8 mouse cellular contexts compared by ENCODE assay signal in genomic region chr5:121849478-121850349, GRCm38 (mm10). TPM values are rescaled to one million over a fixed set of nuclear protein-coding genes. Genes with fewer than 3 reads are reported as not detected.
A peak's percentile ranks its signal among the peaks of the same experiment; 100 is the strongest.
DNase-seq lines count a peak whose midpoint lies in the region; ATAC-seq lines count a peak whose summit lies in the region.

No protein-coding gene starts in this region.

- peak overlapping the region; percentile 73 for H3K9ac ChIP-seq in forebrain, embryonic 15.5 days (replicated peaks)
- H3K9ac ChIP-seq in neural tube, embryonic 14.5 days (replicated peaks; ENCODE audit: low read depth, low read length), result peak overlapping the region; percentile 79

- H3K9me3 ChIP-seq in megakaryocyte, embryonic 14.5 days, result no peaks in the 10 kb centered on the region
- no peaks in the 10 kb centered on the region for H3K9me3 ChIP-seq in forebrain, embryonic 15.5 days
- no peaks in the 10 kb centered on the region for H3K9me3 ChIP-seq in neural tube, embryonic 14.5 days (ENCODE audit: control insufficient read depth, low read length)

- H3K4me2 ChIP-seq in forebrain, embryonic 15.5 days (replicated peaks), result peak overlapping the region; percentile 54
- H3K4me2 ChIP-seq in neural tube, embryonic 14.5 days (ENCODE audit: low read depth, low read length), result peak overlapping the region; percentile 48

- H3K27me3 ChIP-seq in megakaryocyte, embryonic 14.5 days (replicated peaks), result no peaks in the 10 kb centered on the region
- H3K27me3 ChIP-seq in forebrain, embryonic 15.5 days, result no peaks in the 10 kb centered on the region
- no peaks in the 10 kb centered on the region for H3K27me3 ChIP-seq in neural tube, embryonic 14.5 days (ENCODE audit: control insufficient read depth, insufficient read depth, low read length)

- ATAC-seq in megakaryocyte, adult 5-6 weeks (ENCODE audit: poor library complexity, severe bottlenecking), result no peak
- no peak for ATAC-seq in forebrain, embryonic 15.5 days (replicated peaks)
- no peak for ATAC-seq in neural tube, embryonic 14.5 days (ENCODE audit: low read depth)
- no peak for ATAC-seq in megakaryocyte-erythroid progenitor cell, adult 5-6 weeks (replicated peaks; ENCODE audit: low FRiP score, low TSS enrichment, poor library complexity, severe bottlenecking)

- H3K36me3 ChIP-seq in megakaryocyte, embryonic 14.5 days (replicated peaks; ENCODE audit: low read length), result peaks cover 38% of the 10 kb centered on the region
- H3K36me3 ChIP-seq in forebrain, embryonic 15.5 days, result peaks cover 27% of the 10 kb centered on the region
- H3K36me3 ChIP-seq in neural tube, embryonic 14.5 days (ENCODE audit: control insufficient read depth, insufficient read depth, low read length), result peaks cover 24% of the 10 kb centered on the region

- H3K27ac ChIP-seq in forebrain, embryonic 15.5 days (replicated peaks), result 0 out of 2 replicates have a peak overlapping the region, but pooled peaks have one; percentile 5
- no peak overlapping the region for H3K27ac ChIP-seq in neural tube, embryonic 14.5 days (ENCODE audit: low read depth, low read length)

- WGBS in forebrain, embryonic 15.5 days, result 39% methylated on average over 20 of the region's 20 CpGs
- WGBS in neural tube, embryonic 14.5 days, result 40% methylated on average over 20 of the region's 20 CpGs

- peak overlapping the region; percentile 95 for H3K4me3 ChIP-seq in megakaryocyte, embryonic 14.5 days (replicated peaks)
- peak overlapping the region; percentile 78 for H3K4me3 ChIP-seq in forebrain, embryonic 15.5 days
- peak overlapping the region; percentile 88 for H3K4me3 ChIP-seq in neural tube, embryonic 14.5 days (ENCODE audit: low read depth, low read length)

- DNase-seq in kidney, postnatal 25 days, result peak; percentile 51 to 80
- no peak for DNase-seq in thymus, postnatal 14 days
- DNase-seq in gastrocnemius, adult 8-10 months (ENCODE audit: low spot score in 2 of 2), result no peak

- H3K4me1 ChIP-seq in megakaryocyte, embryonic 14.5 days, result peaks cover 58% of the 10 kb centered on the region
- H3K4me1 ChIP-seq in forebrain, embryonic 15.5 days, result peaks cover 46% of the 10 kb centered on the region
- H3K4me1 ChIP-seq in neural tube, embryonic 14.5 days (ENCODE audit: control insufficient read depth, insufficient read depth, low read length), result peaks cover 31% of the 10 kb centered on the region

RNA-seq across cellular contexts. Expression of gene Pheta1, which starts 0.9 kb away (rescaled TPM):
- polyA plus RNA-seq in megakaryocyte, embryonic 14.5 days (2012; ENCODE audit: insufficient read depth, low replicate concordance), result 12.8 and 13.0 TPM in 2 replicates
- 0.78 and 1.2 TPM in 2 replicates for total RNA-seq in megakaryocyte, adult 5-6 weeks (2015)
- total RNA-seq in megakaryocyte, adult 5-6 weeks (2017), result 0.69 and 1.8 TPM in 2 replicates
- 58.9 and 59.3 TPM in 2 replicates for polyA plus RNA-seq in forebrain, embryonic 15.5 days (2015; fragmentation: Nextera tagmentation; extraction: Ambion mirVana)
- polyA plus RNA-seq in neural tube, embryonic 14.5 days (2014; fragmentation: Nextera tagmentation; extraction: Ambion mirVana), result 22.6 and 27.4 TPM in 2 replicates
- 2.9 and 4.2 TPM in 2 replicates for total RNA-seq in megakaryocyte-erythroid progenitor cell, adult 5-6 weeks (2014; fragmentation: Nextera tagmentation)
- 0.42 and 2.6 TPM in 2 replicates for total RNA-seq in megakaryocyte-erythroid progenitor cell, adult 5-6 weeks (2017)
- 1 to 10 TPM; 5.0 to 5.7 (median 5.2) TPM for total RNA-seq in gastrocnemius, adult 8-10 months (2022)

RNA-seq across cellular contexts. Expression of gene Sh2b3, which starts 12.3 kb away (rescaled TPM):
- polyA plus RNA-seq in megakaryocyte, embryonic 14.5 days (2012; ENCODE audit: insufficient read depth, low replicate concordance), result 156 and 517 TPM in 2 replicates
- 82.9 and 83.8 TPM in 2 replicates for total RNA-seq in megakaryocyte, adult 5-6 weeks (2015)
- total RNA-seq in megakaryocyte, adult 5-6 weeks (2017), result 46.3 and 55.6 TPM in 2 replicates
- 5.9 and 6.7 TPM in 2 replicates for polyA plus RNA-seq in forebrain, embryonic 15.5 days (2015; fragmentation: Nextera tagmentation; extraction: Ambion mirVana)
- polyA plus RNA-seq in neural tube, embryonic 14.5 days (2014; fragmentation: Nextera tagmentation; extraction: Ambion mirVana), result 6.4 and 8.5 TPM in 2 replicates
- total RNA-seq in megakaryocyte-erythroid progenitor cell, adult 5-6 weeks (2014; fragmentation: Nextera tagmentation), result 11.2 and 13.3 TPM in 2 replicates
- 5.1 and 5.3 TPM in 2 replicates for total RNA-seq in megakaryocyte-erythroid progenitor cell, adult 5-6 weeks (2017)
- 10 to 100 TPM; 11.4 to 13.1 (median 12.3) TPM for total RNA-seq in gastrocnemius, adult 8-10 months (2022)

Comparison
In these comparisons a context has a peak if more than half of its experiments do, and no peak if none do; other contexts are left out.
1. DNase-seq: peak in kidney, postnatal 25 days (2 of 2); none in thymus, postnatal 14 days (single experiment) and gastrocnemius, adult 8-10 months (0 of 2).
2. Peak in every context shown above with its lines, with median percentiles within 50 percentile points of each other: H3K4me3 ChIP-seq.